Mouse (Mus musculus): ENCODE results near the gene Nsl1.

DNA sequence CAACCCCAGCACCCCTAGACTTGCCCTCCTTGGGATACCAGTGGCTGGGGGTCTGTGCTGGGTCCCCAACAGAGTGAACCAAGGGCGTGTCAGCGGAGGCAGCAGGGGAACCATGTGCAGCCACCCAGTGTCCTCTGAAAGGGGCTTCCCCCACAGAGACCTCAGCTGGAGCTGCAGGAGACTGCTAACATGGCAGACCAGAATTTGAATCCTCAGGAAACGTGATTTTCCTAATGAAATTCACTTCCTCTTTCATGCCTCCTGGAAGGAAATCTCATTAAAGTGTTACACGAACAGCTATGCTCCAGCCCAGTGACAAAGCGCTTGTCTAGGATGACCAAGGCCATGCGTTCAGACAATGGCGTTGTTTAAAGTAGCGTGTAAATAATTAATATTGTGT lies 24.1 kb downstream of the Nsl1 start:
- no peak for TF ChIP-seq CTCF (IDR thresholded peaks at IDR 0.05)
- TF ChIP-seq EP300 (IDR thresholded peaks at IDR 0.05): no peak

Data from lung, postnatal 0 days (tissue).